Mouse (Mus musculus): ENCODE data around the gene Pdzrn3. TPM values are rescaled to one million over a fixed set of nuclear protein-coding genes. Genes with fewer than 3 reads are reported as not detected.

Gene Pdzrn3
- total and polyA plus RNA-seq, 3 experiments, result not detected

GRCm38 (mm10) chr6:101336660-101337059 is 41.0 kb downstream of the Pdzrn3 start:
- Histone ChIP-seq H3K4me1 (ENCODE audit: control insufficient read depth in 1 of 2, insufficient read depth in 2 of 2) (no peaks in the 10 kb centered on the region), H3K4me3 (replicated peaks in 1 of 3; ENCODE audit: low read depth in 2 of 3, low read length in 2 of 3, poor library complexity in 1 of 3) (no peak overlapping the region), H3K36me3 (replicated peaks in 1 of 2; ENCODE audit: control insufficient read depth in 1 of 2, insufficient read depth in 1 of 2, low read length in 1 of 2) (no peaks in the 10 kb centered on the region), H3K27ac (ENCODE audit: insufficient read depth, low read depth) (no peak overlapping the region), H3K27me3 (replicated peaks) (no peaks in the 10 kb centered on the region), H3K9ac (ENCODE audit: insufficient read depth, low read depth) (no peak overlapping the region), H3K79me2 (replicated peaks; ENCODE audit: control insufficient read depth, extremely low read depth, insufficient read depth, poor library complexity, severe bottlenecking) (no peaks in the 10 kb centered on the region), H3K9me3 (replicated peaks; ENCODE audit: low read length) (peaks cover 70% of the 10 kb centered on the region), H3K4me2 (ENCODE audit: insufficient read depth, low read depth, poor library complexity, severe bottlenecking) (no peak overlapping the region)
- TF ChIP-seq KAT2A (IDR thresholded peaks at IDR 0.05; ENCODE audit: insufficient replicate concordance, low read length) (no peak), UBTF (IDR thresholded peaks at IDR 0.05; ENCODE audit: low read depth, low read length) (no peak), TCF12 (IDR thresholded peaks at IDR 0.05; ENCODE audit: low read depth, low read length) (no peak), TBP (conservative IDR thresholded peaks at IDR 0.05; ENCODE audit: low read depth, low read length) (no peak), MAFK (IDR thresholded peaks at IDR 0.05; ENCODE audit: insufficient replicate concordance, low read length) (no peak), BHLHE40 (IDR thresholded peaks at IDR 0.05; ENCODE audit: low read depth, low read length) (no peak), POLR2AphosphoS2 (IDR thresholded peaks at IDR 0.05; ENCODE audit: low read depth, low read length) (no peak), JUN (IDR thresholded peaks at IDR 0.05; ENCODE audit: insufficient read depth, low read depth, low read length) (no peak), E2F4 (IDR thresholded peaks at IDR 0.05; ENCODE audit: insufficient replicate concordance, low read depth, low read length) (no peak), RCOR1 (conservative IDR thresholded peaks at IDR 0.05; ENCODE audit: low read depth, low read length) (no peak), ZKSCAN1 (IDR thresholded peaks at IDR 0.05; ENCODE audit: borderline replicate concordance, low read depth, low read length) (no peak), CHD1 (IDR thresholded peaks at IDR 0.05; ENCODE audit: low read depth, low read length) (no peak), CHD2 (IDR thresholded peaks at IDR 0.05; ENCODE audit: low read length) (no peak), SIN3A (IDR thresholded peaks at IDR 0.05; ENCODE audit: low read length) (no peak), MXI1 (IDR thresholded peaks at IDR 0.05; ENCODE audit: low read depth, low read length) (no peak), CTCF (conservative IDR thresholded peaks at IDR 0.05 in 1 of 2, IDR thresholded peaks at IDR 0.05 in 1 of 2; ENCODE audit: low read depth in 2 of 2, low read length in 2 of 2) (no peak)
- in situ Hi-C loops (cut with MboI; ENCODE audit: low pct_ligation_motif_present, low pct_unique_long_range_greater_than_20kb, low sequenced_read_pairs), result no loop called here
- dilution Hi-C loops (cut with MboI; ENCODE audit: extremely low pct_ligation_motif_present, extremely low pct_unique_long_range_greater_than_20kb, low sequenced_read_pairs), result no loop called here
- DNase-seq (ENCODE audit: extremely low read depth), result no peak

GRCm38 (mm10) chr6:101335744-101336143 is 42.0 kb downstream of the Pdzrn3 start:
- Histone ChIP-seq H3K27ac (ENCODE audit: insufficient read depth, low read depth) (no peak overlapping the region), H3K9ac (ENCODE audit: insufficient read depth, low read depth) (no peak overlapping the region), H3K4me1 (ENCODE audit: control insufficient read depth in 1 of 2, insufficient read depth in 2 of 2) (no peaks in the 10 kb centered on the region), H3K79me2 (replicated peaks; ENCODE audit: control insufficient read depth, extremely low read depth, insufficient read depth, poor library complexity, severe bottlenecking) (no peaks in the 10 kb centered on the region), H3K36me3 (replicated peaks in 1 of 2; ENCODE audit: control insufficient read depth in 1 of 2, insufficient read depth in 1 of 2, low read length in 1 of 2) (no peaks in the 10 kb centered on the region), H3K27me3 (replicated peaks) (no peaks in the 10 kb centered on the region), H3K4me3 (replicated peaks in 1 of 3; ENCODE audit: low read depth in 2 of 3, low read length in 2 of 3, poor library complexity in 1 of 3) (no peak overlapping the region), H3K4me2 (ENCODE audit: insufficient read depth, low read depth, poor library complexity, severe bottlenecking) (no peak overlapping the region), H3K9me3 (replicated peaks; ENCODE audit: low read length) (peaks cover 71% of the 10 kb centered on the region)
- in situ Hi-C loops (cut with MboI; ENCODE audit: low pct_ligation_motif_present, low pct_unique_long_range_greater_than_20kb, low sequenced_read_pairs), result no loop called here
- TF ChIP-seq JUND (conservative IDR thresholded peaks at IDR 0.05; ENCODE audit: low read depth, low read length) (no peak), JUN (IDR thresholded peaks at IDR 0.05; ENCODE audit: insufficient read depth, low read depth, low read length) (no peak), CHD1 (IDR thresholded peaks at IDR 0.05; ENCODE audit: low read depth, low read length) (no peak), SIN3A (IDR thresholded peaks at IDR 0.05; ENCODE audit: low read length) (no peak), HCFC1 (IDR thresholded peaks at IDR 0.05; ENCODE audit: low read depth, low read length) (no peak)
- dilution Hi-C loops (cut with MboI; ENCODE audit: extremely low pct_ligation_motif_present, extremely low pct_unique_long_range_greater_than_20kb, low sequenced_read_pairs), result no loop called here
- no peak for DNase-seq (ENCODE audit: extremely low read depth)
